Mouse (Mus musculus): ENCODE results near the gene Uhrf1. TPM values are rescaled to one million over a fixed set of nuclear protein-coding genes. Genes with fewer than 3 reads are reported as not detected.

The Uhrf1 gene
- total and polyA plus RNA-seq, 3 experiments, result 115 to 201 (median 133) TPM

DNA sequence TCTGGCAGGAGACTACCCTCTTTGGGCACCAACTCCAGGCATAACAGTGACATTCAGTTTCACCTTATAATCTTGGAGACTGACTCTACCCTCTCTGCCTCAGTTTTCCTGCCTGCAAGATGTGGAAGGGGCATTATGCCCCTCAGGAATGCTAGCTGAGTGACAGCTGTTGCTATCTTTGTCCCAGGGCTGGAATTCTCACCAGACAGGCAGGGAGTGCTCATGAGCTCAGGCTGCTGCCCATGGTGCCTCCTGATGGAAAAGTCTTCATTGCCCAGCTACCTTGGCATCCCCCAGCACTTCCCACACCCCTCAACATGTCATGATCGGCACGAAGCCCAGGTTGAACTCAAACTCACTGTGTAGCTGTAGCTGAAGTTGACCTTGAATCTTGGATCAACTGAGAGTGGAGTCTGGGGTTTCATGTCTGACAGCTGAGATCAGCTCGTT lies 40.5 kb upstream of the Uhrf1 start:
- Histone ChIP-seq H3K4me1 (ENCODE audit: control insufficient read depth in 1 of 2, insufficient read depth in 2 of 2, low read length in 2 of 2) (peaks cover 0 to 40% of the 10 kb centered on the region in 2 experiments; a peak in 2 of 4 replicates), H3K27ac (ENCODE audit: control insufficient read depth, low read depth, low read length) (no peak overlapping the region), H3K79me2 (ENCODE audit: control insufficient read depth, insufficient read depth, low read length, poor library complexity) (peaks cover 40% of the 10 kb centered on the region), H3K27me3 (ENCODE audit: control insufficient read depth in 1 of 2, insufficient read depth in 2 of 2, low read length in 2 of 2) (no peaks in the 10 kb centered on the region), H3K9ac (ENCODE audit: control insufficient read depth, low read depth, low read length, poor library complexity, severe bottlenecking) (no peak overlapping the region), H3K36me3 (ENCODE audit: control insufficient read depth in 1 of 2, insufficient read depth in 2 of 2, low read length in 2 of 2) (peaks cover 0 to 24% of the 10 kb centered on the region in 2 experiments; a peak in 3 of 4 replicates), H3K4me3 (ENCODE audit: control insufficient read depth in 1 of 2, insufficient read depth in 1 of 2, low read depth in 2 of 2, low read length in 2 of 2) (no peak overlapping the region), H3K9me3 (replicated peaks; ENCODE audit: insufficient read depth, low read length) (no peaks in the 10 kb centered on the region)
- TF ChIP-seq POLR2A (IDR thresholded peaks at IDR 0.05; ENCODE audit: control insufficient read depth in 1 of 2, insufficient read depth in 1 of 2, low read depth in 1 of 2, low read length in 2 of 2, poor library complexity in 1 of 2), result peak in 1 of 2 experiments; percentile 30; a peak in 1 of 4 replicates
- no peak for TF ChIP-seq RCOR1 (IDR thresholded peaks at IDR 0.05; ENCODE audit: low read depth, low read length)
- DNase-seq (ENCODE audit: low read depth, low spot score), result no peak

GRCm38 (mm10) chr17:56264020-56264419 lies 39.1 kb upstream of the Uhrf1 start:
- TF ChIP-seq MEF2A (IDR thresholded peaks at IDR 0.05; ENCODE audit: extremely low read depth, insufficient replicate concordance, low read depth, low read length, poor library complexity, severe bottlenecking) (no peak), GABPA (IDR thresholded peaks at IDR 0.05; ENCODE audit: low read depth, low read length) (no peak), JUND (IDR thresholded peaks at IDR 0.05; ENCODE audit: low read depth, low read length) (no peak), KAT2A (conservative IDR thresholded peaks at IDR 0.05; ENCODE audit: low read depth, low read length) (no peak), MAFK (IDR thresholded peaks at IDR 0.05; ENCODE audit: borderline replicate concordance, low read depth, low read length) (no peak), MYC (IDR thresholded peaks at IDR 0.05; ENCODE audit: low read depth, low read length) (peak; percentile 67; the same call in 1 of the 2 replicates), CTCF (IDR thresholded peaks at IDR 0.05 in 2 of 3, conservative IDR thresholded peaks at IDR 0.05 in 1 of 3; ENCODE audit: control insufficient read depth in 1 of 3, insufficient read depth in 1 of 3, low read depth in 2 of 3, low read length in 3 of 3, poor library complexity in 1 of 3, severe bottlenecking in 1 of 3) (peak; percentile 83 to 92 (median 85)), USF1 (IDR thresholded peaks at IDR 0.05; ENCODE audit: low read depth, low read length) (no peak), TAL1 (IDR thresholded peaks at IDR 0.05; ENCODE audit: low read length) (no peak), GATA1 (IDR thresholded peaks at IDR 0.05; ENCODE audit: low read depth, low read length) (no peak), SMC3 (IDR thresholded peaks at IDR 0.05; ENCODE audit: low read depth, low read length) (peak; percentile 55), CHD2 (IDR thresholded peaks at IDR 0.05; ENCODE audit: low read length) (no peak), TBP (IDR thresholded peaks at IDR 0.05; ENCODE audit: low read depth, low read length) (no peak), ZNF384 (IDR thresholded peaks at IDR 0.05; ENCODE audit: low read depth, low read length) (no peak), HCFC1 (IDR thresholded peaks at IDR 0.05; ENCODE audit: low read depth, low read length) (peak; percentile 30; the same call in 1 of the 2 replicates), MYB (IDR thresholded peaks at IDR 0.05; ENCODE audit: low read depth, low read length) (no peak), ZC3H11A (IDR thresholded peaks at IDR 0.05; ENCODE audit: low read depth, low read length) (no peak; the same call in 1 of the 2 replicates), ZMIZ1 (IDR thresholded peaks at IDR 0.05; ENCODE audit: low read depth, low read length) (no peak), EP300 (IDR thresholded peaks at IDR 0.05; ENCODE audit: low read depth in 1 of 2, low read length in 2 of 2) (no peak), NELFE (IDR thresholded peaks at IDR 0.05; ENCODE audit: low read depth, low read length) (no peak), RAD21 (IDR thresholded peaks at IDR 0.05; ENCODE audit: low read depth, low read length) (peak; percentile 30), RCOR1 (IDR thresholded peaks at IDR 0.05; ENCODE audit: low read depth, low read length) (no peak), MAX (IDR thresholded peaks at IDR 0.05; ENCODE audit: low read length) (peak; percentile 43; the same call in 1 of the 2 replicates)
- H3K27me3 ChIP-seq (ENCODE audit: control insufficient read depth in 1 of 2, insufficient read depth in 2 of 2, low read length in 2 of 2), result no peaks in the 10 kb centered on the region
- no peak overlapping the region for H3K27ac ChIP-seq (ENCODE audit: control insufficient read depth, low read depth, low read length)
- H3K9ac ChIP-seq (ENCODE audit: control insufficient read depth, low read depth, low read length, poor library complexity, severe bottlenecking), result no peak overlapping the region
- H3K4me1 ChIP-seq (ENCODE audit: control insufficient read depth in 1 of 2, insufficient read depth in 2 of 2, low read length in 2 of 2), result peaks cover 0 to 35% of the 10 kb centered on the region in 2 experiments; a peak in 2 of 4 replicates
- peaks cover 26% of the 10 kb centered on the region for H3K79me2 ChIP-seq (ENCODE audit: control insufficient read depth, insufficient read depth, low read length, poor library complexity)
- peaks cover 0 to 18% of the 10 kb centered on the region in 2 experiments; a peak in 3 of 4 replicates for H3K36me3 ChIP-seq (ENCODE audit: control insufficient read depth in 1 of 2, insufficient read depth in 2 of 2, low read length in 2 of 2)
- no peak overlapping the region for H3K4me3 ChIP-seq (ENCODE audit: control insufficient read depth in 1 of 2, insufficient read depth in 1 of 2, low read depth in 2 of 2, low read length in 2 of 2)
- DNase-seq (ENCODE audit: low read depth, low spot score), result peak; percentile 90
- H3K9me3 ChIP-seq (replicated peaks; ENCODE audit: insufficient read depth, low read length), result no peaks in the 10 kb centered on the region
